Mouse (Mus musculus) testis, postnatal 14 days (tissue): ENCODE results near the gene Ppp2r1a.
A peak's percentile ranks its signal among the peaks of the same experiment; 100 is the strongest.

ENCODE experiments used
- DNase-seq: peaks from one replicate; pipeline ENCODE4 v3.0.0; 2021; ENCODE audit warnings: low spot score

Ppp2r1a gene

GRCm38 (mm10) chr17:20944985-20945891 lies at the start of gene Ppp2r1a:
TSS of gene Ppp2r1a (plus strand) at chr17:20945311.
- peak; percentile 99 for DNase-seq

GRCm38 (mm10) chr17:20904991-20905390 lies 40.1 kb upstream of the Ppp2r1a start, which contains the start of gene Vmn1r231:
TSS of gene Vmn1r231 (minus strand) at chr17:20905091.
- no peak for DNase-seq

- no peak for DNase-seq
These were observed 25.5 kb upstream of the Ppp2r1a start, which contains the start of gene Vmn1r232 for GRCm38 (mm10) chr17:20919614-20920013. TSS of gene Vmn1r232 (minus strand) at chr17:20919714.

- DNase-seq = no peak
These were observed 885 bp upstream of the Ppp2r1a start for GRCm38 (mm10) chr17:20944226-20944625.

GRCm38 (mm10) chr17:20946026-20946565 lies 985 bp downstream of the Ppp2r1a start:
- DNase-seq = no peak

GRCm38 (mm10) chr17:20946636-20947035 lies 1.5 kb downstream of the Ppp2r1a start:
- DNase-seq = no peak

- DNase-seq = no peak
These were observed 15.3 kb downstream of the Ppp2r1a start for GRCm38 (mm10) chr17:20960386-20960785.

- no peak for DNase-seq
These were observed 20.3 kb downstream of the Ppp2r1a start for GRCm38 (mm10) chr17:20965421-20965820.

- DNase-seq = no peak
These were observed 21.6 kb downstream of the Ppp2r1a start for GRCm38 (mm10) chr17:20966681-20967080.

- no peak for DNase-seq
These were observed 48.6 kb downstream of the Ppp2r1a start for GRCm38 (mm10) chr17:20993716-20994115.

GRCm38 (mm10) chr17:20996364-20996763 lies 51.3 kb downstream of the Ppp2r1a start, which contains the start of gene Vmn1r233:
TSS of gene Vmn1r233 (minus strand) at chr17:20996464.
- no peak for DNase-seq

- peak; percentile 87 for DNase-seq
These were observed 63.5 kb downstream of the Ppp2r1a start, which contains the start of gene Zfp160 for GRCm38 (mm10) chr17:21008382-21009331. TSS of gene Zfp160 (plus strand) at chr17:21008903.

- DNase-seq = no peak
These were observed 64.6 kb downstream of the Ppp2r1a start for GRCm38 (mm10) chr17:21009726-21010125.
